Mouse (Mus musculus) small intestine, adult 2 months (tissue): ENCODE results near the gene Akap2. TPM values are rescaled to one million over a fixed set of nuclear protein-coding genes. Genes with fewer than 3 reads are reported as not detected.

ENCODE experiments used
- H3K27ac ChIP-seq: fragments of 200-500 bp; 2 replicates; pipeline ENCODE4 v1.5.1; 2012; ENCODE audit warnings: low read depth, low read length, control low read depth, inconsistent platforms; ENCODE audit not compliant: insufficient read depth
- H3K27me3 ChIP-seq: fragments of 200-500 bp; 2 replicates; pipeline ENCODE4 v1.6.1; 2012; ENCODE audit warnings: mild to moderate bottlenecking, moderate library complexity, low read length, inconsistent platforms; ENCODE audit not compliant: control insufficient read depth, insufficient read depth
- H3K36me3 ChIP-seq: fragments of 200-500 bp; 2 replicates; pipeline ENCODE4 v1.6.1; 2012; ENCODE audit warnings: mild to moderate bottlenecking, low read length, control low read depth, inconsistent platforms; ENCODE audit not compliant: control insufficient read depth, insufficient read depth
- H3K4me1 ChIP-seq: fragments of 200-500 bp; 2 replicates; pipeline ENCODE4 v1.6.1; 2012; ENCODE audit warnings: low read length, inconsistent platforms, mixed read lengths; ENCODE audit not compliant: control insufficient read depth, insufficient read depth, insufficient read length
- H3K4me3 ChIP-seq: fragments of 200-500 bp; 2 replicates; pipeline ENCODE4 v1.5.1; 2012; ENCODE audit warnings: low read depth, mild to moderate bottlenecking, control low read depth, inconsistent platforms, low read length, moderate library complexity
- CTCF ChIP-seq: fragments of 200-500 bp; IDR thresholded peaks from 2 replicates; pipeline ENCODE4 v1.5.1; 2012; ENCODE audit warnings: low read depth, mild to moderate bottlenecking, control low read depth, inconsistent platforms, low read length, moderate library complexity, mixed read lengths; ENCODE audit not compliant: insufficient replicate concordance, insufficient read length; ENCODE audit errors: extremely low read depth
- POLR2A ChIP-seq: fragments of 200-500 bp; IDR thresholded peaks from 2 replicates; pipeline ENCODE4 v1.6.1; 2012; ENCODE audit warnings: low read depth, mild to moderate bottlenecking, control low read depth, inconsistent platforms, low read length, moderate library complexity
- WGBS: fragments of 180-500 bp; shearing (Covaris S2); methylation state at CpG from one replicate; pipeline ENCODE4 v1.1.7; 2018; 5-methylcytosine and 5-hydroxymethylcytosine counted together
- polyA plus RNA-seq: library from polyadenylated mRNA; depleted of rRNA; stranded (reverse); fragments of >200 nt; gene quantifications from 2 replicates; pipeline ENCODE4 v1.2.3, GENCODE M21; 2012

The Akap2 gene
- polyA plus RNA-seq, 1 experiment, result 7.6 TPM

DNA sequence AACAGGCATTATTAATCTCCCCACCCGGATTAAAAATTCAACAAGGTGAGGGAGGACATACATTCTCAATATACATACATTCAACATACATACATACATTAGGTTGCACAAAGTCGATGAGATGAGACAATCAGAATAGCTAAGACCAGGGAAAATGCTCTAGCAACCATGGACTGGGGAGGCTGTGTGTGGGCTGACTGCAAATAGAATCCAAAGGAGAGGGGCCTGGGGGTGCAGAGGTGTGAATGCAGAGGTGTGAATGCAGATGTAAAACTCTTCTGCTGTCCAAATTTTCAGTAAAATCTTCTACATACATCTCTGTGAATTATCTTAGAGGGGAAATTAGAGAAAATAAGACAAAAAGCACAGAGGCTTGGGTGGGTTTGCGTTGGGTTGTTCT lies 29.9 kb upstream of the Akap2 start:
- Histone ChIP-seq H3K36me3 (no peaks in the 10 kb centered on the region), H3K27me3 (no peaks in the 10 kb centered on the region), H3K4me1 (no peaks in the 10 kb centered on the region), H3K4me3 (no peak overlapping the region), H3K27ac (no peak overlapping the region)
- TF ChIP-seq CTCF (no peak), POLR2A (no peak)
- WGBS, result 74% methylated on average over 3 of the region's 3 CpGs

DNA sequence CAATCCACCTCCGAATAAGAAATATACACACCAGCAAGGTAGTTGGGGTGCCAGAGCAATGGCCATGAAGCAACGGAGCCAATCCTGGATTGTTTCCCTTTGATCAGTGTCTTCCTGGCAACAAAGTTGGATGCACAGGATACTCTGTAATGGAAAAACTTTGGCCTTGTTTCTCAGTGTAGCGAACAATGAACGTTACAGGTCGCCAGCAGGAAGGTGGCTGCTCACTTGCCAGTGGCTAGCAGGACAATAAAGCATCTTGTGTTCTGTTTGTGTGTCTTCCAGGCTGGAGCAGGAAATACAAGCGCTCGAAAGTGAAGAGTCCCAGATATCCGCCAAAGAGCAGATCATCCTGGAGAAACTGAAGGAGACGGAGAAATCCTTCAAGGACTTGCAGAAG lies 29.3 kb upstream of the Akap2 start:
- Histone ChIP-seq H3K27me3 (no peaks in the 10 kb centered on the region), H3K27ac (no peak overlapping the region), H3K4me3 (no peak overlapping the region), H3K4me1 (no peaks in the 10 kb centered on the region), H3K36me3 (no peaks in the 10 kb centered on the region)
- TF ChIP-seq CTCF (no peak), POLR2A (no peak)
- WGBS, result 74% methylated on average over 9 of the region's 9 CpGs

DNA sequence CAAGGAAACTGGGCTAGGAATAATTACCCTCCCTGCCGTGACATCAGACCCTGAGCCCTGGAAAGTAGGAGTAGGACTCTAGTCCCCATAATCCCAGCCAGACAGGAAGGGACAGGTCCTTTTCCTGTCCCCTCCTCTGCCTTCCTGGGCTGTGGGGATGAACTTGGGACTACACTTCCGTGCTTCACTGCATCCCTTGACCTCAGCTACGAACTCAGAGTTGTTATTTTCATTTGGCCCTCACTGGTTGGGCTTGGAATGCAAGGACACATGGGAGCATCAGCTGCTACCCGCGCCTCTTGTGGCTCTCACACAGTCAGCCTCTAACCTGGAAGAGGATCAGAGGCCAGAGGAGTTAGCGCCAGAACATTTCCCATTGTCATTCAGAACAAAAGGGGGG lies 27.5 kb upstream of the Akap2 start:
- Histone ChIP-seq H3K36me3 (no peaks in the 10 kb centered on the region), H3K27me3 (no peaks in the 10 kb centered on the region), H3K4me3 (no peak overlapping the region), H3K27ac (no peak overlapping the region), H3K4me1 (no peaks in the 10 kb centered on the region)
- WGBS, result 68% methylated on average over 6 of the region's 6 CpGs
- TF ChIP-seq POLR2A, result no peak
- TF ChIP-seq CTCF, result no peak

DNA sequence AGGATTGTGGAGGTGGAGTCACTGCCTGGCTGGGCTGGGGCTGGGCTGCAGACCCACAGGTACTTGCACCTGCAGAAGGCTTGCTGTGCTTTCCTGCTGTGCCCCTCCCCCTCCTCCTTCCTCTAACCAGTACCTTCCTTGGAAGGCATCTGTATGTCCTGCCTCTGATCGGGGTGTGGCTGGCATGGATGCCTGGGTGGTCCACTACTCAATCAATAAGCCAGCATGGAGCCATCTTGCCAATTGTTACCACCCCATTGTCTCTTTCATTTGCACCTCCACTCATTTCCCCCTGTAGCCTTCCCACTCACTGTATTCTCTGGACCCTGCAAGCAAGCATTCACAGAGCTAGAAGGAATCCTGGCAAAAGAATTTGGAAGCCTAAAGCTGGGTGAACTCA lies 26.7 kb upstream of the Akap2 start:
- TF ChIP-seq POLR2A (no peak), CTCF (no peak)
- no peak overlapping the region for H3K4me3 ChIP-seq
- no peaks in the 10 kb centered on the region for H3K27me3 ChIP-seq
- WGBS, result 39% methylated on average over 1 of the region's 1 CpGs
- H3K36me3 ChIP-seq, result no peaks in the 10 kb centered on the region
- no peak overlapping the region for H3K27ac ChIP-seq
- no peaks in the 10 kb centered on the region for H3K4me1 ChIP-seq

DNA sequence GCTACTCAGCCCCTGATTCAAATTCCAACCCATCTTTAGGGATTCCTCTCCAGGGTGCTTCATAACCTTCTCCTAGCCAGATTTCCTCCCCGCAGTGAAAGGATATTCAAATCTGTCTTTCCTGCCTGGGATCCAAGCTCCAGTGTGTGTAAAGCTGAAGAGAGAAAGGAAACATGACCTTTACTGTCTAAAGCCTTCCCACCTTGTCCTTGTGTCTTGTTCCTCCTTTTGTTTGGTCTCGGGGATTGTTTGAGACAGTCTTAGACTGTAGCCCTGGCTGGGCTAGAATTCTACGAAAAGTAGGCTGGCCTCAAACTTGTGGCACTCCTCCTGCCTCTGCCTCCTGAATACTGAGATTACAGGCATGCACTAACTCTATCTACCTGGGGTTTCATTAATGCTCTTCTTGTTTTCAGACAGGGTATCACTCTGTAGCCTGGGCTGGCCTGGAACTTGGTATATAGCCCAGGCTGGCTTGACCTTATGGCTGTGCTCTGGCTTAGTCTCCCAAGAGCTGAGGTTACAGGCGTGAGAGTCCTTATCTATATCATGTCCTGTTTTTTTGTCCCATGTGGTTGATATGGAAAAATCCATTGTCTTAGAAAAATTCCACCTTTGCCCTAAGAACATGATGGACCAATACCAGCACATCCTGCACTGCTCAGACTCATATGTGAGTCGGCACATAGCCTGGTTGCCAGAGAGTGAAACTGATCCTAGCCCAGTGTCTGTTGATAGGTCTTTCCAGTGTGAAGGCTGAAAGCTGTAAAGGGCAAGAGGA lies 22.9 kb upstream of the Akap2 start:
- H3K27ac ChIP-seq, result no peak overlapping the region
- WGBS, result 71% methylated on average over 5 of the region's 5 CpGs
- no peaks in the 10 kb centered on the region for H3K4me1 ChIP-seq
- no peaks in the 10 kb centered on the region for H3K36me3 ChIP-seq
- H3K27me3 ChIP-seq, result no peaks in the 10 kb centered on the region
- no peak overlapping the region for H3K4me3 ChIP-seq
- TF ChIP-seq CTCF (no peak), POLR2A (no peak)

DNA sequence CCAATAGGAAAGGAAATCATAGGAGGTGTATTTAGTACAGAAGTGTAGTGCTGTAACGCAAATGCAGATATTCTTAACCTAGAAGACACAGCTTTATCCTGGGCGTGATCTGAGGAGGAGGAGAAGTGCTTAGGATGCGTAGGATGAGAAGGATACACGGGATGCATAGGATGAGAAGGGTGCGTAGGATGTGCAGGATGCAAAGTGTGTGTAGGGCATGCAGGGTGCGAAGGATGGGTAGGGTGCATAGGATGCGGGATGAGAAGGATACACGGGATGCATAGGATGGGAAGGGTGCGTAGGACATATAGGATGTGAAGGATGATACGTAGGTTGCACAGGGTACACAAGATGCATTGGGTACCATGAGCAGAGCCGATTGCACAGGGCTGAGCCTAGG lies 20.5 kb upstream of the Akap2 start:
- H3K4me3 ChIP-seq, result no peak overlapping the region
- WGBS, result 95% methylated on average over 11 of the region's 11 CpGs
- TF ChIP-seq POLR2A (no peak), CTCF (no peak)

DNA sequence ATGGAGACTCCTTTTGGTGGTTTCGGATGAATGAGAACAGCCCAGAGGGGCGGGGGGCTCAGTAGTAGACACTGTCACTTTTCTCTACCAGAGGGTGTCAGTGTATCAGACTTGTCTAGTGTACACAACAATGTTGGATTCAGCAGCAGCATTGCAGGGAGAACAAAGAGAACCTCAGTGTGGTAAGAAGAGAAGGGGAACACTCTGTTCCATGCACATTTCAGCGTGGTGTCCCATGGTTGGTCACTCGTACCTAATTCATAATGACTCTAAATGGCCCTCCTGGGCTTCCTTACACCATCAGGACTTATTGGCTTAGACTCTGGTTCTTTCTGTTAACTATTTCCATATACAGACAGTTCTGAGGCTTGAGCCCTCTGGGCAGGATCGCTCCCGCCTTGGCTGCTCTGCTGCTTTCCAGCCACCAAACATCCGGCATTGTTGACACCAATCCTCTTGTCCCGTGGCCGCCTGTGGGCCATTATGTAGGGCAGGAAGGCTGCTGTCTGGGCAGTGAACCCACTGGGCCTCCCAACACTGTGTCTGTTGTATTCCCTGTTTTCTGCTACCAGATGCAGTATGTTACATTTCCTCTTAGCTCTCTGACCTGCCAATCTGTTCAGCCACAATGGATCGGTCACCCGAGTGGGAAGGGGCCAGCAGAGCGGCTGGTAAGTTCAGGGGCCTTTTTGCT lies 19.4 kb upstream of the Akap2 start:
- H3K4me1 ChIP-seq, result no peaks in the 10 kb centered on the region
- TF ChIP-seq POLR2A, result no peak
- no peak for TF ChIP-seq CTCF

More for the DNA sequence above, 20.5 kb upstream of the Akap2 start:
- H3K4me1 ChIP-seq, result no peaks in the 10 kb centered on the region
- no peak overlapping the region for H3K27ac ChIP-seq
- no peaks in the 10 kb centered on the region for H3K27me3 ChIP-seq
- H3K36me3 ChIP-seq, result no peaks in the 10 kb centered on the region

More for the DNA sequence above, 19.4 kb upstream of the Akap2 start:
- 87% methylated on average over 12 of the region's 12 CpGs for WGBS
- Histone ChIP-seq H3K4me3 (no peak overlapping the region), H3K27ac (no peak overlapping the region), H3K27me3 (no peaks in the 10 kb centered on the region), H3K36me3 (no peaks in the 10 kb centered on the region)
